Mouse (Mus musculus): ENCODE results near the gene Phex. TPM values are rescaled to one million over a fixed set of nuclear protein-coding genes. Genes with fewer than 3 reads are reported as not detected.

Phex gene
- total RNA-seq (2021): under 1 TPM; 0.49 to 0.53 TPM
- long read RNA-seq, experiment 1, partial matches to known transcripts: 0 of 1 reads
- long read RNA-seq, experiment 1, other reads (novel, unspliced or antisense): 1 of 1 reads
- long read RNA-seq, experiment 2, full-length matches to known transcripts: 1 of 3 reads
- long read RNA-seq, experiment 2, partial matches to known transcripts: 0 of 3 reads
- long read RNA-seq, experiment 2, other reads (novel, unspliced or antisense): 2 of 3 reads

- DNase-seq: no peak
- intact Hi-C loops (cut with DNase I; ENCODE audit: low total_unique reads): no loop called here
Observed at GRCm38 (mm10) chrX:157415212-157415611, at the start of gene Phex. Gene Phex (minus strand): TSS chrX:157415312.

DNA sequence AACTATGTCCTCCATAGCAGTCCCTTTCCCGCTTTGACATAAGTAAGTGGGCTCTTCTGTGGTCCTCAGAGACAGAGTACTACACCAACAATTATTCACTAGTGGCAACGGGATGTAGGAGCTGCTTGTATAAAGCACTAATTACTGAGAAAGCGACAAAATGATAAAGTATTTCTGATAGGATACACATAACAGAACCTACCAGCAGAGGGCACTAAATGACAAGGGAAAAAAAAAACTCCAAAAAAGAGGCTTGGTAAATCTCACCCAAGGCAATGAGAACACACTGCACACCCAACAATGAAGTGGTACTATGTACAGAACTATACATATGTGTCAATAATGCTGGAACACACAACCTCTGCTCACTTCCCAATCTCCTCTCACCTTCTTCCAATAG, 47.6 kb upstream of the Phex start:
- no peak for DNase-seq
- intact Hi-C loops (cut with DNase I; ENCODE audit: low total_unique reads): no loop called here

- peak; percentile 22 for DNase-seq
- intact Hi-C loops (cut with DNase I; ENCODE audit: low total_unique reads): no loop called here
Observed at GRCm38 (mm10) chrX:157454430-157454829, 39.3 kb upstream of the Phex start.

DNA sequence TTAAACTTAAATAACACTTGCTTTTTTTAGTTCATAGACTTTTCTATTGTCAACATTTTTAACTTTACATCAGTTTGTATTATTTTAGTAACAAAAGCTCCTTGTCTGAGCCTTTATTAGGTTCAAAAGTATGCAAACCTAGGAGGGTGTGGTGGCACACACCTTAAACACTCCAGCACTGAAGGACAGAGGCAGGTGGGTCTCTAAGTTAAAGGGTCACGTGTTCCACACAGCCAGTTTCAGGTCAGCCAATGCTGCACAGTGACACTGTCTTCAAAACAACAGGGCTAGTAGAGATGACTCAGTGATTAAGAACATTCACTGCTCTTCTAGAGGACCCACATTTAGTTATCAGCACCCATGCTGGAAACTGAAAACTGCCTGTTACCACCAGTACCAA, 33.9 kb upstream of the Phex start:
- intact Hi-C loops (cut with DNase I; ENCODE audit: low total_unique reads): no loop called here
- DNase-seq: no peak

DNA sequence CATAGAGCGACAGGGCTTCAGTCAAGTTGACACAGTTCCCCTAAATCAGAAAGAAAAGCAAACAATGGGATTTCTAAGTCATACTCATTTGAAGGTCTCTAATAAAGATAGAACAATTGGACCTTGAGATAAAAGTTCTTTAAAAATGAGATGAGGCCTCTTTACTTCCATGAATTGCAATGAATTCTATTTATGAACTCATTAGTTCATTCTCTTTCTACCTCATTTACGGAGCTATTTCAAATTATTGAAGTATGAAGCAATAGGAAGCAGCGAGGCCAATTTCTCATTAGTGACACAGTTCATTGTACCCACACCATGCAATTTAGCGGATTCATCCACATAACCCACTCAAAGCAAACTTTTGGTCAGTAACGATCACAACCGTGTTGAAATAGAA, 32.3 kb upstream of the Phex start:
- DNase-seq: no peak
- intact Hi-C loops (cut with DNase I; ENCODE audit: low total_unique reads): no loop called here

- intact Hi-C loops (cut with DNase I; ENCODE audit: low total_unique reads): no loop called here
- DNase-seq: no peak
Observed at GRCm38 (mm10) chrX:157434768-157435167, 19.7 kb upstream of the Phex start.

DNA sequence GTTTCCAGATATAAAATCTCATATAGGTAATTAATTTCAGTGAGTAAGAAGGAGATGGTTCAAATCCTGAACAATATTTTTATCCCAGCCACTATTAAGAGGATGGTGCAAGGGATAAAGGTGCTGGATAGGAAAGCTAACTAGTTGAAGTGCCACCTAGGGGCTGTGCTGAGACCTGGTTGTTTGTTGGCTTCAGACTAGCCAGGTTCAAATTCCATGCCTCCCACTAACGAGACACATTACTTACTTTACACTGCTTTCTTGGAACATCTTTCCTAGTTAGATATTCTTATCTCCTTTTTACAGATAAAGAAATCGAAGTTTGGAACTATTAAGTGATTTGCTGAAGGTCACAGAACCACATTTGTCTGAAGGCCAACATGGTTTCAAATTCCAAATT, 4.3 kb upstream of the Phex start:
- intact Hi-C loops (cut with DNase I; ENCODE audit: low total_unique reads): no loop called here
- DNase-seq: no peak

GRCm38 (mm10) chrX:157404919-157405318, 10.2 kb downstream of the Phex start:
- intact Hi-C loops (cut with DNase I; ENCODE audit: low total_unique reads): no loop called here

DNA sequence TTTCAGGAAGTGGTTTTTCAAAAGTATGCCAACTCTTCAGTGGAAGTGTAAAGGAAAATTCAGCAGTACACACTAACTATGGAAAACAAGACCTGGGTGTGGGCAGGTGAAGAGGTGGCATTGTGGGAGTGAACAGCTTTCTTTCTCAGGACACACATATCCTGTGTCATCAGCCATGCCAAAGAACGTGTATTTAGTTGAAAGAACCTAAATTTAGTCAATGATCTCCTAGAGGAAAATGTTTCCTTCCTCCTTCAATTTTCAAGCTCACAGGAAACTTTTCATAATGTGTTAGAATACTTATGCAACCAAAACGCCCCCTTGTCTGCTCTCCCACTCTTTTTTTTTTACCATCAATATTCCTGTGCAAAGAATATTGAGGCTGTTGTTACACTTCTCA, 23.9 kb downstream of the Phex start:
- DNase-seq: no peak
- intact Hi-C loops (cut with DNase I; ENCODE audit: low total_unique reads): no loop called here

More at GRCm38 (mm10) chrX:157404919-157405318, 10.2 kb downstream of the Phex start:
- DNase-seq: no peak

DNA sequence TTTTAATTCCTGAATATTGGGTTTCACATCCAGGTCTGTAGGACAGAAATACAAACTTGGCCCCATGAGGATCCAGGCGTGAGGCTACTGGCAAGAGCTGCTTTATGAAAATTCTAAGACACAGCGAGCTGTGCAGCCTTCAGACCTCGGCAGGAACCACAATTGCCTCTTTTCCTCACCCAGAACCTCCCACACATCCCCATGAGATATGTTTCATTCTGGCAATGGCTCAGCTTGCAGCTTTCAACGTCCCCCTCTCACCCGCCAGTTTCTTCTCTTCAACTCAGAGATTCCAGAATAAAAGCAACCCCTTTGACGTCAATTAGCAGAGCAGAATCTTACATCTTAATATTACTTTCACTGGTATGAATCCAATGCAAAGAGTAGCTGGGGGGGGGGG, 25.0 kb downstream of the Phex start:
- no peak for DNase-seq
- intact Hi-C loops (cut with DNase I; ENCODE audit: low total_unique reads): no loop called here

- no peak for DNase-seq
- intact Hi-C loops (cut with DNase I; ENCODE audit: low total_unique reads): no loop called here
Observed at GRCm38 (mm10) chrX:157388419-157388818, 26.7 kb downstream of the Phex start.

DNA sequence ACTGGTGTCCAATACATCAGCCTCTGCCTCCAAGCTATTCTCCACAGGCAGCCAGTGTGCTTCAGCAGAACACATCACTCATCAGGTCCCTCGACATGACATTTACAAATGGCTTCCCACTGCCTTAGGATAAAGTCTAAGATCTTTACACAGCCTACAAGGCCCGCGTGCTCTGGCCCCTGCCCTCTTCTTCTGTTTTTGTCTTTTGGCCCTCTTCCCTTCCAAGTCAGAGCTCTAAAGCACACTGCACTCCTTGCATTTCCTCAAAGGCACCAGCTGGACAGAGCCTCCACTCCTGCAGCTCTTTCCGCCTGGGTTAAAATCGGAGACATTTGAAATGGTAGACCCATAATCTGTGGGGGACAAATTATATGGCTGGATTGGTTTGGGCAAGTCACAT, 28.1 kb downstream of the Phex start:
- intact Hi-C loops (cut with DNase I; ENCODE audit: low total_unique reads): no loop called here
- DNase-seq: no peak

DNA sequence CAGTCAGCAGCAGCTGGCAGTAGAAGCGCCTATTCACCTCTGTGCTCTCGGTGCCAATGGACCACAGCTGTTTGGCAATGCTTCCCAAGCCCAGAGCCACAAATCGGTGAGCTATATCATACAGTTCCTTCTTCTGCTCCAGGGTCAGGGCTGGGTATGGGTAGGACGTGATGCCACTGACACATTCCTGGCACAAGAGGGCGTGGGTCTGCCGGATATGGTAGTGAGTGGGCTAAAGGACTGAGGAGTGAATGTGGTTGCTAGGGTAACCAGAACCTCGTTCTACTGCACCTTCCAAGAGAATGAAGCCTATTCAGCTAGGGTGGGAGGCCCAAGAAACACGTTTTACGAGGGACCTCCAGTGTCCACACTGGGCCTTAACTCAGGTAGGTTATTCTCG, 36.3 kb downstream of the Phex start:
- intact Hi-C loops (cut with DNase I; ENCODE audit: low total_unique reads): no loop called here
- peak; percentile 7 for DNase-seq

DNA sequence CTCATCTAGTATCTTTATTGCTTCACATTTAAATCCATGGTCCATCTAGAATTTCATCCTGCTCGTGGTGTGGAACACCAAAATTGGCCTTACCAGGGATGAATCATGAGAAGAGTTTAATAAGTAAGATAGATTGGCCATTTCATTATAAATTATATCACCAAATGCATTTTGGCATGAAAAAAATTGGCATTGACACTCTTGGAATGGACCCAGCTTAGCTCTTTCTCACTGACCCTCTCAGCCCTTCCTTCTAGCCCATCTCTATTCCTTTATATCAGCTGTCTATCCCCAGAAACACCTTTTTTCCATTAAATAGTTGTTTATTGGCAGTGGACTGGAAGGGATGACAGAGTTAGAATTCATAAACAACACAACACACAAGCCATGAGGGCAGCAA, 37.7 kb downstream of the Phex start:
- intact Hi-C loops (cut with DNase I; ENCODE audit: low total_unique reads): no loop called here
- no peak for DNase-seq

GRCm38 (mm10) chrX:157373873-157374272, 41.2 kb downstream of the Phex start:
- intact Hi-C loops (cut with DNase I; ENCODE audit: low total_unique reads): no loop called here
- DNase-seq: no peak

DNA sequence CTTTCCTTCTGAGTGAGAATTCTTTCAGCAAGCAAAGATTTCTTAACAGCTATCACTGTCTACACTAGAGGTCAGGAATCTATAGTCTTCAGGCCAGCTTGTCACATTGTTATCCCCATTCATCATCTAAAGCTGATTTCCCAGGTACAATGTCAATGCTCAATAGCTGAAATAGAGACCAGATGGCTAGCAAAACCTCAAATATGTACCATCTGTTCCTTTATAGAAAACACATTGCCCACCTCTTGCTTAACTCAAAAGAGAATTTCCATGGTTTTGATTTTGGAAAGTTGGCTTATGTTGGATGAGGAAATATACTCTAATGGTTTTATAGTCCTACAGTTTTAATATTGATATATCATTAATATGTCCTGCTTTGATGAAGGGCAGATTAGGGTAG, 45.9 kb downstream of the Phex start:
- DNase-seq: no peak
- intact Hi-C loops (cut with DNase I; ENCODE audit: low total_unique reads): no loop called here

- intact Hi-C loops (cut with DNase I; ENCODE audit: low total_unique reads): no loop called here
- no peak for DNase-seq
Observed at GRCm38 (mm10) chrX:157355521-157355920, 59.6 kb downstream of the Phex start.

GRCm38 (mm10) chrX:157346201-157346600, 68.9 kb downstream of the Phex start:
- no peak for DNase-seq
- intact Hi-C loops (cut with DNase I; ENCODE audit: low total_unique reads): no loop called here

- no peak for DNase-seq
- intact Hi-C loops (cut with DNase I; ENCODE audit: low total_unique reads): no loop called here
Observed at GRCm38 (mm10) chrX:157334726-157335125, 80.4 kb downstream of the Phex start.

- intact Hi-C loops (cut with DNase I; ENCODE audit: low total_unique reads): no loop called here
Observed at GRCm38 (mm10) chrX:157329821-157330220, 85.3 kb downstream of the Phex start.

GRCm38 (mm10) chrX:157328396-157328795, 86.7 kb downstream of the Phex start:
- intact Hi-C loops (cut with DNase I; ENCODE audit: low total_unique reads): no loop called here
- DNase-seq: no peak

More at GRCm38 (mm10) chrX:157329821-157330220, 85.3 kb downstream of the Phex start:
- DNase-seq: no peak

DNA sequence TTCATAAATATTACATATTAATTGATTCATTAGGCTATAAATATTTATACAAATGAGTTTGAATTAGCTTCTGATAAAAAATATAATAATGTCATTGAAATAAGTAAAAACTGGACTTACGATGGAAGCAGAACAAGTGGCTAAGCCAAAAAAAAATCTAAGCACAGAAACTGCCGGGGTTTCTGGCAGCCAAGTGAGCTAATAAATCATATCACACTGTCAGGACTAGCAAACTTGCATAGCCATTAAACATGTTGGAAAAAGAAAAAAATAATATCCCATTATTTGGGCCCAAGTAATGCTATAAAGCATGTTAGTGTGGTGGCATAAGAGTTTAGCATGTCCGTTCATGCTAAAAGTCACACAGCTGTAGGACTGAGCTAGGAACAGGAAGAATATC, 87.4 kb downstream of the Phex start:
- intact Hi-C loops (cut with DNase I; ENCODE audit: low total_unique reads): no loop called here
- no peak for DNase-seq

Measured in gastrocnemius, postnatal 14 days (tissue).